Mouse (Mus musculus) midbrain, embryonic 14.5 days (tissue): ENCODE measurements at regions not wholly inside any gene's neighbourhood (a gene's known extent, or its start where the extent isn't known, plus 50 kb on each side); places are given as distances from the start of the nearest gene placed in this dataset.

Experiments
- ATAC-seq: fragments of 200-750 bp; cut with Nextera tagmentation; 2 replicates; pipeline ENCODE4 v1.8.0; 2017; ENCODE audit warnings: moderate number of reproducible peaks, moderate library complexity; ENCODE audit not compliant: low FRiP score, low TSS enrichment
- DNase-seq: peaks from one replicate; pipeline ENCODE4 v3.0.0-alpha.2; 2015
- H3K27ac ChIP-seq: fragments of 300-500 bp; sonication (generic); replicated peaks from 2 replicates; pipeline ENCODE4 v1.5.1; 2014; ENCODE audit warnings: mild to moderate bottlenecking, low read depth, low read length, moderate library complexity
- H3K27me3 ChIP-seq: fragments of 300-500 bp; sonication (generic); 2 replicates; pipeline ENCODE4 v1.6.1; 2014; ENCODE audit warnings: low read length, control low read depth, mixed read lengths; ENCODE audit not compliant: control insufficient read depth, insufficient read depth
- H3K36me3 ChIP-seq: fragments of 300-500 bp; sonication (generic); 2 replicates; pipeline ENCODE4 v1.6.1; 2014; ENCODE audit warnings: low read length, control low read depth; ENCODE audit not compliant: control insufficient read depth, insufficient read depth
- H3K4me1 ChIP-seq: fragments of 300-500 bp; sonication (generic); 2 replicates; pipeline ENCODE4 v1.6.1; 2014; ENCODE audit warnings: mild to moderate bottlenecking, antibody characterized with exemption, low read length, control low read depth; ENCODE audit not compliant: control insufficient read depth, insufficient read depth
- H3K4me2 ChIP-seq: fragments of 300-500 bp; sonication (generic); 2 replicates; pipeline ENCODE4 v1.6.1; 2014; ENCODE audit warnings: mild to moderate bottlenecking, low read length, moderate library complexity
- H3K4me3 ChIP-seq: fragments of 300-500 bp; sonication (generic); replicated peaks from 2 replicates; pipeline ENCODE4 v1.5.1; 2014; ENCODE audit warnings: low read depth, low read length
- H3K9ac ChIP-seq: fragments of 300-500 bp; sonication (generic); replicated peaks from 2 replicates; pipeline ENCODE4 v1.6.1; 2014; ENCODE audit warnings: mild to moderate bottlenecking, low read length, moderate library complexity
- H3K9me3 ChIP-seq: fragments of 300-500 bp; sonication (generic); 2 replicates; pipeline ENCODE4 v1.6.1; 2016; ENCODE audit warnings: low read length, control low read depth, mixed read lengths; ENCODE audit not compliant: control insufficient read depth
- WGBS: fragments of 180-500 bp; shearing (Covaris S2); extraction: QIAGEN DNeasy Blood & Tissue Kit; methylation state at CpG from one replicate; pipeline ENCODE4 v1.1.7; 2014; 5-methylcytosine and 5-hydroxymethylcytosine counted together

- no peak for DNase-seq
- Histone ChIP-seq H3K4me3 (no peak overlapping the region), H3K9ac (no peak overlapping the region), H3K4me1 (no peaks in the 10 kb centered on the region), H3K27ac (no peak overlapping the region), H3K9me3 (no peaks in the 10 kb centered on the region), H3K27me3 (no peaks in the 10 kb centered on the region), H3K36me3 (no peaks in the 10 kb centered on the region), H3K4me2 (no peak overlapping the region)
- 91% methylated on average over 4 of the region's 4 CpGs for WGBS
- ATAC-seq = no peak
Measured at GRCm38 (mm10) chr17:49149896-49150295, 217.7 kb downstream of the Lrfn2 start.

- H3K27ac ChIP-seq = no peak overlapping the region
- H3K4me1 ChIP-seq = no peaks in the 10 kb centered on the region
- DNase-seq = no peak
- H3K9me3 ChIP-seq = no peaks in the 10 kb centered on the region
- H3K9ac ChIP-seq = no peak overlapping the region
- H3K27me3 ChIP-seq = no peaks in the 10 kb centered on the region
- H3K36me3 ChIP-seq = no peaks in the 10 kb centered on the region
- WGBS = 78% methylated on average over 3 of the region's 3 CpGs
- ATAC-seq = no peak
- H3K4me2 ChIP-seq = no peak overlapping the region
- H3K4me3 ChIP-seq = no peak overlapping the region
Measured at GRCm38 (mm10) chr17:49150971-49151422, 218.8 kb downstream of the Lrfn2 start.

DNA sequence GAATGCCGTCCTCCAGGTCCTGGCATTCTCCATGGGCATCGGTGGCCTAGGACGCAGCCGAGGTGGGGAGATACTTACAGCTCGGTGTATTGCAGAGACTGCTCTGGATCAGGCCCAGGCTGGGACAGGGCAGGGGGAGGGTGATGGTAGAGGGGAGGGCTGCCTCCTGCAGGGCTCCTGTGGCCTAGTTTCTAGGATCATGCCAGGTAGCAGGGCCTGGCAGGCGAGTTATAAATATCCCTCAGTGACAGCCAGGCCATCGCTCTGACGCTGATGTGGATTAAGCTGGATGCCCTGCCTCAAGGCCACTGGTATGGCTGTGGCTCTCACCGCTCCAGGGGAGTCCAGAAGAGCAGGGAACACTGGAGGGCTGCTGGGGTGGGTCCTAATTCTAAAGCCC, 221.8 kb downstream of the Lrfn2 start:
- Histone ChIP-seq H3K4me3 (no peak overlapping the region), H3K9me3 (no peaks in the 10 kb centered on the region), H3K4me2 (no peak overlapping the region), H3K4me1 (no peaks in the 10 kb centered on the region), H3K27me3 (no peaks in the 10 kb centered on the region), H3K36me3 (no peaks in the 10 kb centered on the region), H3K27ac (no peak overlapping the region), H3K9ac (no peak overlapping the region)
- WGBS = 87% methylated on average over 9 of the region's 9 CpGs
- DNase-seq = no peak
- no peak for ATAC-seq

GRCm38 (mm10) chr17:49155001-49155515, 222.9 kb downstream of the Lrfn2 start:
- H3K9me3 ChIP-seq = no peaks in the 10 kb centered on the region
- 76% methylated on average over 9 of the region's 9 CpGs for WGBS

GRCm38 (mm10) chr17:49157586-49157985, 225.4 kb downstream of the Lrfn2 start:
- ATAC-seq = no peak
- Histone ChIP-seq H3K4me1 (no peaks in the 10 kb centered on the region), H3K9ac (no peak overlapping the region), H3K9me3 (no peaks in the 10 kb centered on the region), H3K4me3 (no peak overlapping the region), H3K36me3 (no peaks in the 10 kb centered on the region), H3K27me3 (no peaks in the 10 kb centered on the region), H3K27ac (no peak overlapping the region), H3K4me2 (no peak overlapping the region)
- 72% methylated on average over 2 of the region's 2 CpGs for whole genome bisulfite sequencing
- no peak for DNase-seq

More at GRCm38 (mm10) chr17:49155001-49155515, 222.9 kb downstream of the Lrfn2 start:
- no peak overlapping the region for H3K27ac ChIP-seq
- no peaks in the 10 kb centered on the region for H3K36me3 ChIP-seq
- no peak for ATAC-seq
- H3K4me2 ChIP-seq = no peak overlapping the region
- H3K9ac ChIP-seq = no peak overlapping the region
- no peaks in the 10 kb centered on the region for H3K4me1 ChIP-seq
- no peak overlapping the region for H3K4me3 ChIP-seq
- H3K27me3 ChIP-seq = no peaks in the 10 kb centered on the region
- DNase-seq = no peak

DNA sequence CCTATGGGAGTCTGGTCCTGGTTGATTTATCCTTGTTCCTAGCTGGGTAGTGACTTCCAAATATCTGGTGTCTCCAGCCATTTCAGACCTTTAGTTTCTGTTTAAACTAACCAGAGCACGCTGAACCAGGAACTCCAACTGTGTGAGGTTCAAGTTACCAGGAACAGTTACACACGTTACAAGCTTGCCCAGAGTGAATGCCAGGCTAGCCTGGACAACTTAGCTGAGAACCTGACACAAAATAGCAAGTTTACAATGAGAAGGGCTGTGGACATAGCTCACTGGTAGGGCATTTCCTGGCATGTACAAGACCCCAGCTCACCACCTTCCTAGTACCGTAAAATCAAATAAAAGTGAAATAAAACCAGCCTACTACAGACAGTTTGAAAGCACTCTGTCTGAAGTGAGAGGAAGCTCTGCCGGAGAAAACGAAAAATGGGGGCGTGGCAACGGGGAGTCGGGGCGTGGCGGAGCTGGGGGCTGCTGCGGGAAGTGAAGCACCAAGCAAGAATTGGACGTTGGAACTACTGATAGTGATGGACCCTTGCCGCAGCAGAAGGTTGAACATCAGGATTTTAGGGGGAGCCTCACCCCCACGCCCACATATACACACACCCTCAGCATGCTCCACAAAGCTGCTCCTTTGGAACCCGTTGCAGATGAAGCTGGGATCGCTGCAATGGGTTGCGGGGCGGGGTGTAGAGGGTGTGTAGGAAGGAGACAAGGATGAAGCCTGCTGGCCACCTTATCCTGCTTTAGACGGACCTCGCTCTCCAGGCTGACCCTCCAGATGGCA, 239.3 kb downstream of the Lrfn2 start:
- H3K27me3 ChIP-seq = no peaks in the 10 kb centered on the region
- H3K4me3 ChIP-seq = peak overlapping the region; percentile 32
- no peak overlapping the region for H3K27ac ChIP-seq
- peaks cover 13% of the 10 kb centered on the region for H3K4me1 ChIP-seq
- DNase-seq (peak; percentile 56), ATAC-seq (no peak; the same call in 1 of the 2 replicates)
- no peaks in the 10 kb centered on the region for H3K36me3 ChIP-seq
- H3K4me2 ChIP-seq = peak overlapping the region; percentile 69
- H3K9me3 ChIP-seq = no peaks in the 10 kb centered on the region
- WGBS = 5% methylated on average over 20 of the region's 20 CpGs
- H3K9ac ChIP-seq = peak overlapping the region; percentile 39; the same call in 1 of the 2 replicates

DNA sequence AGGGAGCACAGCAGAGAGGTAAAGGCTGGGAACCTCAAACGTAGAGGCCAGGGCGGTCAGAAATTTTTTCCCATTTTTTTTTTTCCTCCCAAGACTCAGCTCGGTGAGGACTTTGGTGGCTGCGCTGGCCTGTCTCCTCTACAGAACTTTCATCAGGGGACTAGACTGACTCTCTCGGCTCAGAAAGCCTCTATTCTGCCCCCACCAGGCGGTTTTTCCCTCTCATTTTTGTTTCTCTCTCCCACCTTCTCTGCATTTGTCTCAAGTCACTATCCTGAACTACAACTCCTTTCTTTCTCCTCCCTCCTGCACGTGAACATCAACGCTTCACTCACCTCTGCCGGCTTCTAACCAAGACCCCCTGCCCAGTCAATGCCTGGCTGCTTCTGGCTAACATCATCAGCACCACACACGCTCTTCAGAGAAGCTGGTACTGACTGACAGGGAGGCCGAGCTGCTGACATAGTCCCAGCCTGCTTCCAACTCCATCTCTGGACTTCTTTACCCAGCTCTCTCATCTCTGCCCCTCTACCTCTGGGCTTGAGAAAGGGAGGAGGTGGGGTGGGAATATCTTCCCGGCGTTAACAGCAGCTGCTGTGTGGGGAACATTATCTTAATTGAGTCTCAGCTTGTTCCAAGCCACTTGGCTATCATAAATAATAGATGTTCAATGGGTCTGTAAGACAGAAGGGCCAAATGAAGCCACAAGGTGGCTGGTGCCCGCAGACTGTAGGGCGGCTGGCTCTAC, 240.0 kb downstream of the Lrfn2 start:
- peak overlapping the region; percentile 32 for H3K4me3 ChIP-seq
- DNase-seq (peak; percentile 59), ATAC-seq (no peak)
- no peaks in the 10 kb centered on the region for H3K9me3 ChIP-seq
- 12% methylated on average over 15 of the region's 15 CpGs for WGBS
- peaks cover 13% of the 10 kb centered on the region for H3K4me1 ChIP-seq
- no peaks in the 10 kb centered on the region for H3K36me3 ChIP-seq
- peak overlapping the region; percentile 39; the same call in 1 of the 2 replicates for H3K9ac ChIP-seq
- H3K4me2 ChIP-seq = peak overlapping the region; percentile 69
- H3K27me3 ChIP-seq = no peaks in the 10 kb centered on the region
- H3K27ac ChIP-seq = no peak overlapping the region

DNA sequence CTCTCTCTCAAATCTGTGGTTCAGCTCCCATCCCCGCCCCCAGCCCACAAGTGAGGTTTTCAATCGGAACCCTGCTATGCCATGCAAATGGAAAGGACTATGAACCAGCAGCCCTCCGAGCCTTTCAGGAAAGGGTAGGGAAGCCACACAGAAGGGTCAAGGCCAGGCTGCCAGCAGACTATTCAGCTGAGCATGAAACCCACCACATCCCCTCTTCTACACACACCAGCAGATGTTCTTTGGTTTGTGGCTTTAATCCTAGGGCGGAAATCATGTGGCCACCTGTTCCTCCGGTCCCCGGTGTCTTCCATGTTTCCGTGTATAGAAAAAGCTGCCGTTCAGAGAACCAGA, 240.6 kb downstream of the Lrfn2 start:
- peak overlapping the region; percentile 7; the same call in 1 of the 2 replicates for H3K9ac ChIP-seq
- ATAC-seq (no peak), DNase-seq (no peak)
- H3K9me3 ChIP-seq = no peaks in the 10 kb centered on the region
- H3K4me1 ChIP-seq = peaks cover 13% of the 10 kb centered on the region
- 49% methylated on average over 8 of the region's 8 CpGs for WGBS
- no peaks in the 10 kb centered on the region for H3K36me3 ChIP-seq
- H3K27ac ChIP-seq = no peak overlapping the region
- H3K4me3 ChIP-seq = no peak overlapping the region
- no peak overlapping the region for H3K4me2 ChIP-seq
- no peaks in the 10 kb centered on the region for H3K27me3 ChIP-seq
